Mouse (Mus musculus): Measurements from ENCODE around the gene Golga2. TPM values are rescaled to one million over a fixed set of nuclear protein-coding genes. Genes with fewer than 3 reads are reported as not detected.
A peak's percentile ranks its signal among the peaks of the same experiment; 100 is the strongest.

The Golga2 gene
- polyA plus RNA-seq, 1 experiment: 36.3 TPM

GRCm38 (mm10) chr2:32304145-32304832, 17.1 kb downstream of the Golga2 start:
- TF ChIP-seq CTCF (IDR thresholded peaks at IDR 0.05; ENCODE audit: control insufficient read depth, insufficient read depth, insufficient read length) (peak; percentile 70), FOSL1 (IDR thresholded peaks at IDR 0.05; ENCODE audit: insufficient read depth, low read length, poor library complexity, severe bottlenecking) (no peak), CEBPB (IDR thresholded peaks at IDR 0.05; ENCODE audit: low read depth) (no peak), MYOG (IDR thresholded peaks at IDR 0.05; ENCODE audit: control insufficient read depth, extremely low read depth, insufficient read length) (no peak), MYOD1 (IDR thresholded peaks at IDR 0.05; ENCODE audit: control insufficient read depth, insufficient read length, low read depth) (no peak), USF1 (IDR thresholded peaks at IDR 0.05; ENCODE audit: low read depth) (no peak)
- Histone ChIP-seq H3K4me3 (ENCODE audit: insufficient read depth, poor library complexity, severe bottlenecking) (no peak overlapping the region), H3K27me3 (ENCODE audit: control insufficient read depth, insufficient read depth, insufficient read length) (no peaks in the 10 kb centered on the region), H3ac (ENCODE audit: control insufficient read depth, insufficient read length, low read depth) (no peak overlapping the region), H3K79me2 (ENCODE audit: control insufficient read depth, insufficient read depth) (no peaks in the 10 kb centered on the region), H3K79me3 (ENCODE audit: low read depth) (no peaks in the 10 kb centered on the region), H3K36me3 (ENCODE audit: control insufficient read depth, insufficient read depth) (peaks cover 59% of the 10 kb centered on the region)

GRCm38 (mm10) chr2:32305668-32306067, 18.5 kb downstream of the Golga2 start:
- Histone ChIP-seq H3K36me3 (ENCODE audit: control insufficient read depth, insufficient read depth) (peaks cover 60% of the 10 kb centered on the region), H3K27me3 (ENCODE audit: control insufficient read depth, insufficient read depth, insufficient read length) (no peaks in the 10 kb centered on the region), H3K4me3 (ENCODE audit: insufficient read depth, poor library complexity, severe bottlenecking) (peak overlapping the region; percentile 6), H3K79me2 (ENCODE audit: control insufficient read depth, insufficient read depth) (no peaks in the 10 kb centered on the region), H3K79me3 (ENCODE audit: low read depth) (no peaks in the 10 kb centered on the region), H3ac (ENCODE audit: control insufficient read depth, insufficient read length, low read depth) (no peak overlapping the region)
- TF ChIP-seq CTCF (IDR thresholded peaks at IDR 0.05; ENCODE audit: control insufficient read depth, insufficient read depth, insufficient read length): no peak
- TF ChIP-seq CEBPB (IDR thresholded peaks at IDR 0.05; ENCODE audit: low read depth): no peak
- no peak for TF ChIP-seq FOSL1 (IDR thresholded peaks at IDR 0.05; ENCODE audit: insufficient read depth, low read length, poor library complexity, severe bottlenecking)
- no peak for TF ChIP-seq USF1 (IDR thresholded peaks at IDR 0.05; ENCODE audit: low read depth)

GRCm38 (mm10) chr2:32306176-32306575, 19.0 kb downstream of the Golga2 start:
- no peak for TF ChIP-seq CTCF (IDR thresholded peaks at IDR 0.05; ENCODE audit: control insufficient read depth, insufficient read depth, insufficient read length)
- no peak for TF ChIP-seq CEBPB (IDR thresholded peaks at IDR 0.05; ENCODE audit: low read depth)
- no peak for TF ChIP-seq FOSL1 (IDR thresholded peaks at IDR 0.05; ENCODE audit: insufficient read depth, low read length, poor library complexity, severe bottlenecking)
- no peak for TF ChIP-seq MYOG (IDR thresholded peaks at IDR 0.05; ENCODE audit: control insufficient read depth, extremely low read depth, insufficient read length)
- no peak for TF ChIP-seq MYOD1 (IDR thresholded peaks at IDR 0.05; ENCODE audit: control insufficient read depth, insufficient read length, low read depth)
- no peak for TF ChIP-seq MAX (IDR thresholded peaks at IDR 0.05)
- no peak for TF ChIP-seq USF1 (IDR thresholded peaks at IDR 0.05; ENCODE audit: low read depth)
- Histone ChIP-seq H3K27me3 (ENCODE audit: control insufficient read depth, insufficient read depth, insufficient read length) (no peaks in the 10 kb centered on the region), H3K4me3 (ENCODE audit: insufficient read depth, poor library complexity, severe bottlenecking) (no peak overlapping the region), H3K79me3 (ENCODE audit: low read depth) (no peaks in the 10 kb centered on the region), H3K36me3 (ENCODE audit: control insufficient read depth, insufficient read depth) (peaks cover 63% of the 10 kb centered on the region), H3ac (ENCODE audit: control insufficient read depth, insufficient read length, low read depth) (no peak overlapping the region), H3K79me2 (ENCODE audit: control insufficient read depth, insufficient read depth) (no peaks in the 10 kb centered on the region)

GRCm38 (mm10) chr2:32307247-32307798, 20.1 kb downstream of the Golga2 start:
- Histone ChIP-seq H3K79me3 (ENCODE audit: low read depth) (no peaks in the 10 kb centered on the region), H3K36me3 (ENCODE audit: control insufficient read depth, insufficient read depth) (peaks cover 63% of the 10 kb centered on the region), H3K79me2 (ENCODE audit: control insufficient read depth, insufficient read depth) (no peaks in the 10 kb centered on the region), H3ac (ENCODE audit: control insufficient read depth, insufficient read length, low read depth) (no peak overlapping the region), H3K27me3 (ENCODE audit: control insufficient read depth, insufficient read depth, insufficient read length) (no peaks in the 10 kb centered on the region), H3K4me3 (ENCODE audit: insufficient read depth, poor library complexity, severe bottlenecking) (no peak overlapping the region)
- TF ChIP-seq FOSL1 (IDR thresholded peaks at IDR 0.05; ENCODE audit: insufficient read depth, low read length, poor library complexity, severe bottlenecking): no peak
- TF ChIP-seq MYOG (IDR thresholded peaks at IDR 0.05; ENCODE audit: control insufficient read depth, extremely low read depth, insufficient read length): no peak
- no peak for TF ChIP-seq CTCF (IDR thresholded peaks at IDR 0.05; ENCODE audit: control insufficient read depth, insufficient read depth, insufficient read length)
- no peak for TF ChIP-seq USF1 (IDR thresholded peaks at IDR 0.05; ENCODE audit: low read depth)
- TF ChIP-seq MAX (IDR thresholded peaks at IDR 0.05): no peak
- TF ChIP-seq MYOD1 (IDR thresholded peaks at IDR 0.05; ENCODE audit: control insufficient read depth, insufficient read length, low read depth): no peak
- no peak for TF ChIP-seq CEBPB (IDR thresholded peaks at IDR 0.05; ENCODE audit: low read depth)

GRCm38 (mm10) chr2:32307941-32308760, 21.0 kb downstream of the Golga2 start:
- Histone ChIP-seq H3K79me2 (ENCODE audit: control insufficient read depth, insufficient read depth) (no peaks in the 10 kb centered on the region), H3K79me3 (ENCODE audit: low read depth) (no peaks in the 10 kb centered on the region), H3ac (ENCODE audit: control insufficient read depth, insufficient read length, low read depth) (no peak overlapping the region), H3K36me3 (ENCODE audit: control insufficient read depth, insufficient read depth) (peaks cover 55% of the 10 kb centered on the region), H3K4me3 (ENCODE audit: insufficient read depth, poor library complexity, severe bottlenecking) (no peak overlapping the region), H3K27me3 (ENCODE audit: control insufficient read depth, insufficient read depth, insufficient read length) (no peaks in the 10 kb centered on the region)
- TF ChIP-seq FOSL1 (IDR thresholded peaks at IDR 0.05; ENCODE audit: insufficient read depth, low read length, poor library complexity, severe bottlenecking): no peak
- peak; percentile 60 for TF ChIP-seq CTCF (IDR thresholded peaks at IDR 0.05; ENCODE audit: control insufficient read depth, insufficient read depth, insufficient read length)

Measured in C2C12 (cell line).